ENCODE assay signal across 15 mouse cellular contexts in genomic region chr17:12297978-12298377, GRCm38 (mm10). TPM values are rescaled to one million over a fixed set of nuclear protein-coding genes. Genes with fewer than 3 reads are reported as not detected.
DNase-seq lines count a peak whose midpoint lies in the region; ATAC-seq and TF ChIP-seq lines count a peak whose summit lies in the region.
"Had no signal": no experiment of that assay in that cellular context is flagged by ENCODE, and none has a peak within 500 bp of the region (broad histone marks: within the 10 kb centered on the region; RNA-seq: fewer than 3 reads in every experiment).

No protein-coding gene starts in this region.

- H3K4me2 ChIP-seq in heart, embryonic 13.5 days = 0 out of 2 replicates have a peak overlapping the region, but pooled peaks have one; percentile 27
- H3K4me2 ChIP-seq in midbrain, embryonic 11.5 days = no peak overlapping the region
- no peak overlapping the region for H3K4me2 ChIP-seq in stomach, postnatal 0 days (replicated peaks; ENCODE audit: low read depth)
- H3K4me2 ChIP-seq: hindbrain, embryonic 14.5 days; midbrain, embryonic 15.5 days had no signal

- no peak for TF ChIP-seq CTCF in stomach, postnatal 0 days (IDR thresholded peaks at IDR 0.05; ENCODE audit: low read depth)

- H3K27me3 ChIP-seq in heart, embryonic 13.5 days (replicated peaks) = no peaks in the 10 kb centered on the region
- no peaks in the 10 kb centered on the region; the same call in 1 of the 2 replicates for H3K27me3 ChIP-seq in midbrain, embryonic 11.5 days (ENCODE audit: control insufficient read depth, insufficient read depth, low read length)
- no peaks in the 10 kb centered on the region for H3K27me3 ChIP-seq in midbrain, embryonic 10.5 days (ENCODE audit: low read depth, poor library complexity, severe bottlenecking)
- H3K27me3 ChIP-seq in stomach, postnatal 0 days (ENCODE audit: control insufficient read depth, insufficient read depth, low read length) = no peaks in the 10 kb centered on the region
- H3K27me3 ChIP-seq: midbrain, embryonic 15.5 days; Patski had no signal

- ATAC-seq in heart, embryonic 13.5 days (ENCODE audit: extremely low read depth, insufficient number of reproducible peaks, low FRiP score, low TSS enrichment) = no peak
- no peak for ATAC-seq in midbrain, embryonic 11.5 days (ENCODE audit: low FRiP score)
- ATAC-seq in stomach, postnatal 0 days (ENCODE audit: low FRiP score, low TSS enrichment) = peak; percentile 26; the same call in 1 of the 2 replicates
- ATAC-seq: midbrain, embryonic 15.5 days; Patski had no signal

- 54% methylated on average over 4 of the region's 4 CpGs for WGBS in heart, embryonic 13.5 days
- WGBS in midbrain, embryonic 11.5 days = 91% methylated on average over 4 of the region's 4 CpGs
- WGBS in midbrain, embryonic 10.5 days = 94% methylated on average over 4 of the region's 4 CpGs
- WGBS in stomach, postnatal 0 days = 72% methylated on average over 4 of the region's 4 CpGs

- no peak overlapping the region for H3K4me3 ChIP-seq in heart, embryonic 13.5 days
- no peak overlapping the region for H3K4me3 ChIP-seq in midbrain, embryonic 11.5 days (ENCODE audit: low read depth, low read length)
- H3K4me3 ChIP-seq in midbrain, embryonic 10.5 days = no peak overlapping the region
- no peak overlapping the region for H3K4me3 ChIP-seq in stomach, postnatal 0 days (ENCODE audit: low read depth, low read length)
- H3K4me3 ChIP-seq: midbrain, embryonic 15.5 days had no signal

- DNase-seq in heart, postnatal 4 days = no peak
- peak; percentile 73 for DNase-seq in midbrain, embryonic 11.5 days (ENCODE audit: low spot score, missing footprints)
- DNase-seq in midbrain, embryonic 10.5 days (ENCODE audit: low spot score) = no peak
- peak; percentile 72 for DNase-seq in kidney, adult 9 months
- DNase-seq in stomach, postnatal 0 days (ENCODE audit: low spot score) = peak; percentile 48
- no peak for DNase-seq in right cerebral cortex, postnatal 25 days
- no peak for DNase-seq in layer of hippocampus, postnatal 25 days (ENCODE audit: extremely low spot score in 1 of 2, low spot score in 1 of 2)
- DNase-seq: adrenal gland, adult 2 months; layer of hippocampus, adult 9-11 months; right cerebral cortex, postnatal 4 days had no signal

- TF ChIP-seq EP300 in stomach, postnatal 0 days (optimal IDR thresholded peaks at IDR 0.05) = no peak

- peak overlapping the region; percentile 87 for H3K27ac ChIP-seq in heart, embryonic 13.5 days (replicated peaks)
- H3K27ac ChIP-seq in midbrain, embryonic 11.5 days (ENCODE audit: low read depth, low read length) = no peak overlapping the region
- H3K27ac ChIP-seq in midbrain, embryonic 10.5 days (replicated peaks) = no peak overlapping the region
- peak overlapping the region; percentile 88 for H3K27ac ChIP-seq in stomach, postnatal 0 days (replicated peaks)
- H3K27ac ChIP-seq: hindbrain, embryonic 14.5 days; liver, embryonic 14.5 days; midbrain, embryonic 15.5 days had no signal

- 0 out of 2 replicates have a peak overlapping the region, but pooled peaks have one; percentile 44 for H3K9ac ChIP-seq in heart, embryonic 13.5 days
- H3K9ac ChIP-seq in midbrain, embryonic 11.5 days (ENCODE audit: low read length) = no peak overlapping the region
- no peak overlapping the region for H3K9ac ChIP-seq in stomach, postnatal 0 days (ENCODE audit: low read length)
- H3K9ac ChIP-seq: hindbrain, embryonic 14.5 days; liver, embryonic 14.5 days; midbrain, embryonic 15.5 days had no signal

- peaks cover 56% of the 10 kb centered on the region for H3K4me1 ChIP-seq in heart, embryonic 13.5 days
- no peaks in the 10 kb centered on the region for H3K4me1 ChIP-seq in midbrain, embryonic 11.5 days (ENCODE audit: control insufficient read depth, insufficient read depth, low read length)
- peaks cover 28% of the 10 kb centered on the region for H3K4me1 ChIP-seq in midbrain, embryonic 10.5 days
- peaks cover 13% of the 10 kb centered on the region for H3K4me1 ChIP-seq in stomach, postnatal 0 days (replicated peaks; ENCODE audit: control insufficient read depth, insufficient read depth)

- no peaks in the 10 kb centered on the region for H3K9me3 ChIP-seq in heart, embryonic 13.5 days
- H3K9me3 ChIP-seq in midbrain, embryonic 11.5 days (ENCODE audit: control insufficient read depth, low read length) = no peaks in the 10 kb centered on the region
- no peaks in the 10 kb centered on the region for H3K9me3 ChIP-seq in midbrain, embryonic 10.5 days (replicated peaks)
- H3K9me3 ChIP-seq in stomach, postnatal 0 days (ENCODE audit: control insufficient read depth, low read length) = no peaks in the 10 kb centered on the region
- H3K9me3 ChIP-seq: midbrain, embryonic 15.5 days had no signal

- no peaks in the 10 kb centered on the region for H3K36me3 ChIP-seq in heart, embryonic 13.5 days
- H3K36me3 ChIP-seq in midbrain, embryonic 11.5 days (ENCODE audit: control insufficient read depth, insufficient read depth, low read length) = no peaks in the 10 kb centered on the region
- no peaks in the 10 kb centered on the region for H3K36me3 ChIP-seq in midbrain, embryonic 10.5 days
- H3K36me3 ChIP-seq in stomach, postnatal 0 days (ENCODE audit: control insufficient read depth, insufficient read depth, low read length) = no peaks in the 10 kb centered on the region
- H3K36me3 ChIP-seq: midbrain, embryonic 15.5 days had no signal

RNA-seq across cellular contexts. Expression of gene Map3k4, which starts 20.6 kb away (rescaled TPM):
- polyA plus RNA-seq in heart, embryonic 13.5 days (2015; fragmentation: Nextera tagmentation; extraction: Ambion mirVana) = 31.8 and 34.4 TPM in 2 replicates
- total RNA-seq in heart, postnatal 4 days (2021) = 10 to 100 TPM; 34.4 to 41.5 TPM
- polyA plus RNA-seq in midbrain, embryonic 11.5 days (2014; fragmentation: Nextera tagmentation; extraction: Ambion mirVana) = 46.3 and 51.3 TPM in 2 replicates
- polyA plus RNA-seq in midbrain, embryonic 10.5 days (2016; fragmentation: Nextera tagmentation; extraction: Ambion mirVana) = 42.3 and 45.3 TPM in 2 replicates
- polyA plus RNA-seq in stomach, postnatal 0 days (2015; fragmentation: Nextera tagmentation; extraction: Ambion mirVana) = 25.8 and 35.6 TPM in 2 replicates
- 10 to 100 TPM; 56.9 to 58.6 TPM for total RNA-seq in layer of hippocampus, postnatal 25 days (2021)

Comparison
In these comparisons a context has a peak if more than half of its experiments do, and no peak if none do; other contexts are left out.
1. DNase-seq: peak in midbrain, embryonic 11.5 days (single experiment), kidney, adult 9 months (single experiment) and stomach, postnatal 0 days (single experiment); none in heart, postnatal 4 days (single experiment), midbrain, embryonic 10.5 days (single experiment), right cerebral cortex, postnatal 25 days (single experiment) and layer of hippocampus, postnatal 25 days (0 of 2).
2. H3K27ac ChIP-seq: peak in heart, embryonic 13.5 days (single experiment) and stomach, postnatal 0 days (single experiment); none in midbrain, embryonic 11.5 days (single experiment) and midbrain, embryonic 10.5 days (single experiment).